Mouse (Mus musculus) liver, adult 10 weeks (tissue): ENCODE results near the gene Mb. TPM values are rescaled to one million over a fixed set of nuclear protein-coding genes. Genes with fewer than 3 reads are reported as not detected.

Experiments used
- polyA plus RNA-seq: library from polyadenylated mRNA; stranded (reverse); fragments of 350-450 nt; fragmentation: Illumina TruSeq; extraction: RNeasy Lipid Tissue Mini Kit (QIAGEN cat#74804); gene quantifications from one replicate; pipeline ENCODE4 v1.2.3, GENCODE M21; 2014; ENCODE audit warnings: low read depth, low replicate concordance

Gene Mb
- polyA plus RNA-seq = not detected

DNA sequence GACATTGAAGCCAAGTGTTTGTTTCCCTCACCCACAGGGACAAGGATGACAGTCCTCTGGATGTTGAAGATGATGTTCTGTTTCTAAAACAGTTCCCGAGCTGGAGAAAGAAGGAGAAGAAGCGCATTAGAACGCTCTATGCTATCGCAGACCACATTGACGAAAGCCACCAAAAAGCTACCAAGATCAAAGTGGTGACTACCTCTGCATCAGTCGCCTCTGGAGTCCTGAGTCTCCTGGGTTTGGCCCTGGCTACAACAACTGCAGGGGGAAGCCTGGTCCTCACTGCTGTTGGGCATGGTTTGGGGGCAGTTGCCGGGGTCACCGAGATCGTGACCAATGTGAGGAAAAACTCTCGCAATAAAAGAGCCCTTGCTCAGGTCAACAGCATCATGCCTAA, at the start of gene Mb:
Gene Mb (minus strand): TSS at position 101 of the 400 bp plus-strand sequence.

DNA sequence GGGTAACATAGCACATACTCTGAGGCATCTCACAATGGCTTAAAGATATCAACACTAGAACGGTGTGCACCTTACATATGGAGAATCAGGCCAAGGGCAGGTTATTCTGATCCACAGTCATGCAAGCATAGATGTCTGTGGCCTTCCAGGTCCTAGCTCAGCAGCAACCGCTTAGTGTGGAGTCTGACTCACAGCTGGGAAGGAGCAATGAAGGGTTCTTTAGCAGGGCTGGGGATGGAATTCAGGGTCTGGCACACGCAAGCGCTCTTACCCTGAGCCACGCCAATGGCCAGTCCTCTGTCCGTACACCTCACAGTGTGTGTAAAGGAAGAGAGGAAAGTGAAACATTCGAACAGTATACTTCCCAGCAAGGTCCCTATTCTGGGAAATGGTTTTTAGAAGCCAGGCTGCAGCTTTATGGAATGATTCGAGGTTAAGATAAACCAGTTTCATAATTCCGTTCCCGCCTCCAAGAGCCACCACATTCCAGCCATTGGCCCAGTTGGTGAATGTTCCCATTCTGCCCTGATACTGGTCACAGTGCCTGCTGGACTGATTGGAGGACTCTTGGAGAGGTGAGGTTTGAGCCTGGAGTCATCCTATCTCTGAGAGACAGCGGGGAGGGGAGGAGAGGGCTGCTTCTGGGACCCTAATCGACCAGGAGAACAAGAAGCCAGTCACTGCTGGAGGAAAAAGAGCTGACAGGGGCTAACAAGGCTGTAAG, 5.7 kb downstream of the Mb start, which contains the start of gene Apol6:
Gene Apol6 (plus strand): TSS at position 133 of the 724 bp plus-strand sequence.

Other genes with a start within 250 kb of the Mb start
- 0.74 TPM for gene Zfp251, start 179.2 kb downstream of the Mb start, polyA plus RNA-seq
- 1.2 TPM for gene Zfp7, start 171.4 kb downstream of the Mb start, polyA plus RNA-seq
- not detected for gene Gm49527, start 171.3 kb downstream of the Mb start, polyA plus RNA-seq
- gene Zfp647, start 125.2 kb downstream of the Mb start, polyA plus RNA-seq = 0.50 TPM
- 1.8 TPM for gene 1110038F14Rik, start 102.2 kb downstream of the Mb start, polyA plus RNA-seq
- not detected for gene Apol6, start 5.9 kb downstream of the Mb start, polyA plus RNA-seq